Mouse (Mus musculus) liver, embryonic 14.5 days (tissue): ENCODE results near the gene Foxj3.

Experiments
- CTCF ChIP-seq: IDR thresholded peaks from 2 replicates; pipeline ENCODE4 v1.5.1; 2016; ENCODE audit warnings: antibody characterized with exemption, low read depth, control low read depth
- EP300 ChIP-seq: IDR thresholded peaks from 2 replicates; pipeline ENCODE4 v1.6.1; 2016; ENCODE audit warnings: antibody characterized with exemption, low read depth

DNA sequence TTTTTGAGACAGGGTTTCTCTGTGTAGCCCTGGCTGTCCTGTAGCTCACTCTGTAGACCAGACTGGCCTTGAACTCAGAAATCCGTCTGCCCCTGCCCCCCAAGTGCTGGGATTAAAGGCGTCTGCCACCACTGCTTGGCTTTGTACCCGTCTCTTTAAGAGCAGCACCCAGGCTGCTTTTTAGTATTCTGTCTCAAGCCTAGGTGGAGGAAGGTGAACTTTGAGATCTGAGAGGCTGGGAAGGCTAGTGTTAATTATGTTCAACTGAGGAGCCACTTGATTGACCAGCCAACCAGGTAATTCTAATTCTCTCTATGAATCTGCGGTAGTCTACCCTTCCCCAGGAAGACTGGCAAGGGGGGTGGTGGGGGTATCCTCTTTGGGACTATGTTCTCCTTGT, 632 bp downstream of the Foxj3 start:
- TF ChIP-seq CTCF (no peak), EP300 (no peak)
